16 mouse cellular contexts compared by ENCODE assay signal in the genomic region with DNA sequence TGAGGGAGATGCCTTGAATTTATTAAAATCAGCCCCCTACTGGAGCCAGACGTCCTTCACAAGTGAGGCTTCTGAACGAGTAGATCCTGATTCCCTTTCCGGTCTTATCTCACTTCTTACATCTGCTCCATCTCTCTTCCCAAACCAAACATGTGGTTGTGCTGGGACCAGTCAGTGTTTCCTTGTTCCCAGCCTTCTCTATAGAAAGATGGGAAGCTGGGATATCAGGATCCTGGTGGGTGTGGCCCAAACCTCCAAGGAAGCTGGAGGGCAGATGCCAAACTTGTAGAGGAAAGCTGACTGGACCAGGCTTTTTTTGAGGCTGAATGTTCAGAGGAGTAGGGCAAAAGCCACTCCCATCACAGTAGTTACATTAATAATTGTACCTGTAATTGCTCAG.
"Had no signal": no experiment of that assay in that cellular context is flagged by ENCODE, and none has a peak within 500 bp of the region (broad histone marks: within the 10 kb centered on the region; RNA-seq: fewer than 3 reads in every experiment).

No protein-coding gene starts in this region.

- H3K9me3 ChIP-seq: neural tube, embryonic 13.5 days; neural tube, embryonic 15.5 days; stomach, embryonic 15.5 days had no signal

- H3K27ac ChIP-seq: neural tube, embryonic 13.5 days; neural tube, embryonic 15.5 days; stomach, embryonic 15.5 days; stomach, postnatal 0 days had no signal

- H3K4me3 ChIP-seq: neural tube, embryonic 13.5 days; neural tube, embryonic 15.5 days; stomach, embryonic 15.5 days had no signal

- H3K4me2 ChIP-seq: neural tube, embryonic 13.5 days; neural tube, embryonic 15.5 days; stomach, embryonic 15.5 days had no signal

- DNase-seq: retina, postnatal 1 day; right cerebral cortex, adult 18-20 months; right cerebral cortex, postnatal 14 days; right cerebral cortex, postnatal 25 days; right cerebral cortex, postnatal 4 days; spleen, adult 18-20 months; thymus, adult 18-20 months; thymus, adult 2 months; thymus, postnatal 14 days; thymus, postnatal 25 days; thymus, postnatal 36 days; thymus, postnatal 4 days had no signal

- H3K27me3 ChIP-seq: neural tube, embryonic 13.5 days; neural tube, embryonic 15.5 days; stomach, embryonic 15.5 days had no signal

- H3K36me3 ChIP-seq: neural tube, embryonic 13.5 days; neural tube, embryonic 15.5 days; stomach, embryonic 15.5 days had no signal

- H3K4me1 ChIP-seq: stomach, embryonic 15.5 days had no signal

- H3K9ac ChIP-seq: neural tube, embryonic 13.5 days; neural tube, embryonic 15.5 days; stomach, embryonic 15.5 days had no signal
